Comparison of ENCODE assay signal across 18 mouse cellular contexts in the genomic region with DNA sequence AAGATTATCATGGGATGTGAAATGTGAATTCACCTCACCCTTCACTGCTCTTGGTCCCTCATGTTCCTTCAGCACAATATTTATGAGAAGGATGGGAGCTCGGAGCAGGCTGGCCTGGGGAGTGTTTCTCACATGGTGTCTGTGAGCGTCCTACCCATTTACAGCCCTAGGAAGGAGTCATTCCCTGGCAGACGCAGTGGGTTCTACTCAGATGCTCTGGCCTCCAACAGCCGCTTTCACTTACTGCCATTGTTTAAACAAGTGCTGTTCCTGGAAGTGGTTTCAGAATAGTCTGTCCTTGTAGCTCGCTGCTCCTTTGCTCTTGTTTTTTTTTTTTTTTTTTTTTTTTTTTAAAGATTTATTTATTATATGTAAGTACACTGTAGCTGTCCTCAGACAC. TPM values are rescaled to one million over a fixed set of nuclear protein-coding genes. Genes with fewer than 3 reads are reported as not detected.
DNase-seq lines count a peak whose midpoint lies in the region; ATAC-seq and TF ChIP-seq lines count a peak whose summit lies in the region.
"Had no signal": no experiment of that assay in that cellular context is flagged by ENCODE, and none has a peak within 500 bp of the region (broad histone marks: within the 10 kb centered on the region; RNA-seq: fewer than 3 reads in every experiment).

No protein-coding gene starts in this region.

- no peaks in the 10 kb centered on the region for H3K9me3 ChIP-seq in ES-E14 (ENCODE audit: control insufficient read depth, insufficient read depth, low read depth, low read length)
- no peaks in the 10 kb centered on the region for H3K9me3 ChIP-seq in intestine, postnatal 0 days (ENCODE audit: control insufficient read depth)
- H3K9me3 ChIP-seq: embryonic facial prominence, embryonic 13.5 days; heart, embryonic 13.5 days; midbrain, embryonic 12.5 days had no signal

- H3K4me2 ChIP-seq in intestine, postnatal 0 days (replicated peaks; ENCODE audit: low read depth) = no peak overlapping the region
- H3K4me2 ChIP-seq: embryonic facial prominence, embryonic 13.5 days; heart, embryonic 13.5 days; midbrain, embryonic 12.5 days had no signal

- no peaks in the 10 kb centered on the region for H3K27me3 ChIP-seq in intestine, postnatal 0 days (replicated peaks; ENCODE audit: control insufficient read depth, insufficient read depth, low read length)
- H3K27me3 ChIP-seq in small intestine, adult 2 months (ENCODE audit: control insufficient read depth, insufficient read depth, low read length) = no peaks in the 10 kb centered on the region
- H3K27me3 ChIP-seq: embryonic facial prominence, embryonic 13.5 days; heart, embryonic 13.5 days; midbrain, embryonic 12.5 days had no signal

- no peak for TF ChIP-seq POLR2A in small intestine, adult 2 months (IDR thresholded peaks at IDR 0.05; ENCODE audit: low read depth, low read length)

- H3K36me3 ChIP-seq in ES-E14 (ENCODE audit: control insufficient read depth, insufficient read depth, low read length, poor library complexity, severe bottlenecking) = no peaks in the 10 kb centered on the region
- no peaks in the 10 kb centered on the region for H3K36me3 ChIP-seq in intestine, postnatal 0 days (ENCODE audit: control insufficient read depth, insufficient read depth)
- H3K36me3 ChIP-seq in small intestine, adult 2 months (ENCODE audit: control insufficient read depth, insufficient read depth, low read length) = no peaks in the 10 kb centered on the region
- H3K36me3 ChIP-seq: heart, embryonic 13.5 days; midbrain, embryonic 12.5 days had no signal

- peak; percentile 28 for DNase-seq in gastrocnemius, postnatal 25 days
- DNase-seq in gastrocnemius, adult 8-10 months (ENCODE audit: low spot score in 2 of 2) = no peak
- DNase-seq in ES-E14 (ENCODE audit: low read depth, low spot score) = no peak
- no peak for DNase-seq in right cerebral cortex, postnatal 10 days (ENCODE audit: low spot score in 2 of 2)
- DNase-seq: adrenal gland, postnatal 25 days; cerebellum, adult 2 months; heart, adult 11 months; kidney, adult 8-10 months; kidney, postnatal 36 days; left cerebral cortex, postnatal 4 days had no signal

- no peak overlapping the region for H3K27ac ChIP-seq in ES-E14 (ENCODE audit: insufficient read depth, low read depth, low read length, poor library complexity, severe bottlenecking)
- peak overlapping the region; percentile 57; the same call in 1 of the 2 replicates for H3K27ac ChIP-seq in intestine, postnatal 0 days (ENCODE audit: low read depth, low read length)
- H3K27ac ChIP-seq in small intestine, adult 2 months (ENCODE audit: insufficient read depth, low read depth, low read length) = peak overlapping the region; percentile 23; the same call in 1 of the 2 replicates
- H3K27ac ChIP-seq: embryonic facial prominence, embryonic 13.5 days; heart, embryonic 13.5 days; hindbrain, postnatal 0 days; liver, embryonic 14.5 days; midbrain, embryonic 12.5 days had no signal

- no peak overlapping the region for H3K4me3 ChIP-seq in ES-E14 (ENCODE audit: insufficient read depth in 1 of 2, low read depth in 1 of 2, low read length in 2 of 2, poor library complexity in 1 of 2, severe bottlenecking in 1 of 2)
- H3K4me3 ChIP-seq in intestine, postnatal 0 days (ENCODE audit: low read depth, low read length) = no peak overlapping the region
- H3K4me3 ChIP-seq in small intestine, adult 2 months (ENCODE audit: low read depth, low read length) = no peak overlapping the region
- H3K4me3 ChIP-seq: embryonic facial prominence, embryonic 13.5 days; heart, embryonic 13.5 days; midbrain, embryonic 12.5 days had no signal

- H3K4me1 ChIP-seq in ES-E14 (ENCODE audit: control insufficient read depth in 2 of 2, insufficient read depth in 2 of 2, low read length in 2 of 2, poor library complexity in 1 of 2) = peaks cover 0 to 3% of the 10 kb centered on the region in 2 experiments; a peak in 1 of 4 replicates
- H3K4me1 ChIP-seq in intestine, postnatal 0 days (replicated peaks; ENCODE audit: control insufficient read depth, insufficient read depth, low read length) = peaks cover 12% of the 10 kb centered on the region; the same call in 1 of the 2 replicates
- peaks cover 14% of the 10 kb centered on the region; the same call in 1 of the 2 replicates for H3K4me1 ChIP-seq in small intestine, adult 2 months (ENCODE audit: control insufficient read depth, insufficient read depth, insufficient read length, low read length)
- H3K4me1 ChIP-seq: midbrain, embryonic 12.5 days had no signal

- peak; percentile 57; the same call in 1 of the 2 replicates for ATAC-seq in intestine, postnatal 0 days
- ATAC-seq in granulocyte monocyte progenitor cell, adult 5-6 weeks (replicated peaks; ENCODE audit: poor library complexity, severe bottlenecking) = no peak
- ATAC-seq: hindbrain, postnatal 0 days had no signal

- peak; percentile 13; the same call in 1 of the 2 replicates for TF ChIP-seq CTCF in intestine, postnatal 0 days (IDR thresholded peaks at IDR 0.05; ENCODE audit: low read depth)
- TF ChIP-seq CTCF in small intestine, adult 2 months (IDR thresholded peaks at IDR 0.05; ENCODE audit: extremely low read depth, insufficient read length, insufficient replicate concordance, low read depth, low read length) = no peak

- 10% methylated on average over 5 of the region's 5 CpGs for WGBS in intestine, postnatal 0 days
- 12% methylated on average over 5 of the region's 5 CpGs for WGBS in small intestine, adult 2 months

- no peak overlapping the region for H3K9ac ChIP-seq in ES-E14 (ENCODE audit: insufficient read depth, low read depth, low read length, poor library complexity, severe bottlenecking)
- H3K9ac ChIP-seq in intestine, postnatal 0 days (ENCODE audit: low read depth, low read length) = no peak overlapping the region
- H3K9ac ChIP-seq: embryonic facial prominence, embryonic 13.5 days; heart, embryonic 13.5 days; liver, embryonic 14.5 days; midbrain, embryonic 12.5 days had no signal

- in situ Hi-C loops in ES-E14 (cut with MboI; ENCODE audit: low sequenced_read_pairs in 2 of 2, unreplicated experiment in 2 of 2) = no loop called here

TF ChIP-seq in ES-E14, 5 proteins besides CTCF, POLR2A, EP300 and RAD21:
- TF ChIP-seq MAFK (IDR thresholded peaks at IDR 0.05; ENCODE audit: insufficient read depth, low read depth, low read length) (no peak), ZNF384 (IDR thresholded peaks at IDR 0.05; ENCODE audit: low read depth, low read length) (peak; percentile 70)

RNA-seq across cellular contexts. Expression of a gene that starts 45.4 kb away (rescaled TPM):
- 10 to 100 TPM; 21.9 to 25.2 TPM for total RNA-seq in gastrocnemius, postnatal 25 days (2021)
- total RNA-seq in gastrocnemius, adult 8-10 months (2022) = 10 to 100 TPM; 24.3 to 33.7 (median 26.4) TPM
- total RNA-seq in ES-E14 (2012; rRNA removed) = 39.9 and 41.9 TPM in 2 replicates
- polyA plus RNA-seq in intestine, postnatal 0 days (2015; fragmentation: Nextera tagmentation; extraction: Ambion mirVana) = 13.4 and 14.5 TPM in 2 replicates
- polyA plus RNA-seq in small intestine, adult 2 months (2012; rRNA removed) = 28.0 and 55.5 TPM in 2 replicates
- 41.9 and 65.4 TPM in 2 replicates for total RNA-seq in granulocyte monocyte progenitor cell, adult 5-6 weeks (2014; fragmentation: Nextera tagmentation)
- 21.0 and 24.5 TPM in 2 replicates for total RNA-seq in granulocyte monocyte progenitor cell, adult 5-6 weeks (2017)
